Mouse (Mus musculus) small intestine, adult 2 months (tissue): ENCODE data around the gene Olfr392.

ENCODE experiments used
- CTCF ChIP-seq: fragments of 200-500 bp; IDR thresholded peaks from 2 replicates; pipeline ENCODE4 v1.5.1; 2012; ENCODE audit warnings: low read depth, mild to moderate bottlenecking, control low read depth, inconsistent platforms, low read length, moderate library complexity, mixed read lengths; ENCODE audit not compliant: insufficient replicate concordance, insufficient read length; ENCODE audit errors: extremely low read depth
- POLR2A ChIP-seq: fragments of 200-500 bp; IDR thresholded peaks from 2 replicates; pipeline ENCODE4 v1.6.1; 2012; ENCODE audit warnings: low read depth, mild to moderate bottlenecking, control low read depth, inconsistent platforms, low read length, moderate library complexity

DNA sequence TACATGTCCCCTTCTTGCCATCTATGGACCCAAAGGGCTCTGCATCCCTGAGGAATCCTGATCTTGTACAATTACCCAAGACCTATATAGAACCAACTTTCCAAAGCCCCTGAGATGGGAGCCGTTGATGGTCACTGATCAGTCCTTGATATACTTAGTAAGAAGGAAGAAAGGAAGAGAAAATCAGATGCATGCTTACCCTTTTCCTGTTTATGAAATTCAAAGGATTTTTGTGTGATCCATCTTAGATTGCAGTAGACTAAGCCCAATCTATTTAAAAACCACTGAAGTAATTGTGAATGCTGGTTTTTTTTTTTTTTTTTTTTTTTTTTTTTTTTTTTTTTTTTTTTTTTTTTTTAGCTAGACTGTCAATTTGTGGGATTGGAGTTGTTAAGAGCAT, 36.2 kb downstream of the Olfr392 start, which contains the start of gene Olfr389:
- no peak for TF ChIP-seq CTCF
- TF ChIP-seq POLR2A, result no peak
